Mouse (Mus musculus) ES-E14 (cell line): ENCODE measurements around the gene Tspoap1.

Experiments used
- CHD2 ChIP-seq: IDR thresholded peaks from 2 replicates; pipeline ENCODE4 v1.6.1; 2014; ENCODE audit warnings: mild to moderate bottlenecking, low read depth, low read length, inconsistent platforms
- HCFC1 ChIP-seq: IDR thresholded peaks from 2 replicates; pipeline ENCODE4 v1.6.1; 2012; ENCODE audit warnings: low read length, inconsistent platforms, borderline replicate concordance; ENCODE audit not compliant: insufficient read depth
- ZNF384 ChIP-seq: IDR thresholded peaks from 2 replicates; pipeline ENCODE4 v1.6.1; 2012; ENCODE audit warnings: low read depth, low read length, inconsistent platforms

- no peak for TF ChIP-seq CHD2
- no peak for TF ChIP-seq ZNF384
- no peak for TF ChIP-seq HCFC1
Observed at GRCm38 (mm10) chr11:87770989-87771388, 10.6 kb downstream of the Tspoap1 start.
